Mouse (Mus musculus): ENCODE measurements around the gene Smarca2.

DNA sequence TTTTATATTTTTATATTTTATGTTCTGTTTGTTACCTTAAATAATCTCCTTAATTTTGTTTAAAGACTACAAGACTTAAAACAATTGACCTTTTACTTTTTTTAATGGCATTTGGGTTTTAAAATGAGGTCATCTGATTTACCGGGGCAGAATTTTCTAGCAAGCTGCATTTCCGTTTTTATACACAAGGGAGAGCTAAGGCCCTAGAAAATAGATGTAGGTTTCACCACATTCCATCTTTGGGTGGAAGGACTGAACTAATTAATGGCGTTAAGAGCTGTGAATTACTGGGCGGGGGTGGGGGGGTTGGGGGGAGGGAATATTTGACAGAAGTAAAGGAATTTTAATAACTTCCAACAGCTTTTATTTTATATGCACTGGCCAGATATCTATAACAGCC lies 127.0 kb downstream of the Smarca2 start:
- TF ChIP-seq POLR2A (IDR thresholded peaks at IDR 0.05; ENCODE audit: extremely low read depth, insufficient read depth, low read length) = no peak
- TF ChIP-seq CTCF (IDR thresholded peaks at IDR 0.05; ENCODE audit: low read depth, low read length) = no peak
